Mouse (Mus musculus) right cerebral cortex, postnatal 25 days (tissue): ENCODE data around the gene Arcn1.

Source experiments
- DNase-seq: peaks from one replicate; pipeline ENCODE4 v3.0.0; 2022

Gene Arcn1

GRCm38 (mm10) chr9:44718937-44719631, 48.6 kb downstream of the Arcn1 start:
- no peak for DNase-seq

DNA sequence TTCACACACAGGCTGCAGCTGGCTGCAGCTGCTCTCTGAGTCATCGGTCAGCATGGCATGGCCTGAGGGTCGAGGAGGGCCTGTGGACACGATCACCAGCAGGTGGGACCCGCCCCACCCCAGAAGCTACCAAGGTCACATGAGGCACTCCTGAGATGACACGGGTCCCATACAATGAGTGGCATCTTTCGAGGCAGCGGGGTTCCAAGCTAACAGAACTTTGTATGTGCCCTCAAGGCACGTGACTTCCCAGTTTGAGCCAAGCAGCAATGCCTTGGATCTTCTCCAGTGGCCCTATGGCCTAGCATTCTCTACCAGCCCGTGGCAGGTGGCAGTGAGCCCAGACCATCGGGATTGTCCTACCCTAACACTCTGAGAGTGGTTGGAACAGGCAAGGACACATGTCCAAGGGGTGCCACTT, 49.8 kb downstream of the Arcn1 start:
- DNase-seq, result no peak

DNA sequence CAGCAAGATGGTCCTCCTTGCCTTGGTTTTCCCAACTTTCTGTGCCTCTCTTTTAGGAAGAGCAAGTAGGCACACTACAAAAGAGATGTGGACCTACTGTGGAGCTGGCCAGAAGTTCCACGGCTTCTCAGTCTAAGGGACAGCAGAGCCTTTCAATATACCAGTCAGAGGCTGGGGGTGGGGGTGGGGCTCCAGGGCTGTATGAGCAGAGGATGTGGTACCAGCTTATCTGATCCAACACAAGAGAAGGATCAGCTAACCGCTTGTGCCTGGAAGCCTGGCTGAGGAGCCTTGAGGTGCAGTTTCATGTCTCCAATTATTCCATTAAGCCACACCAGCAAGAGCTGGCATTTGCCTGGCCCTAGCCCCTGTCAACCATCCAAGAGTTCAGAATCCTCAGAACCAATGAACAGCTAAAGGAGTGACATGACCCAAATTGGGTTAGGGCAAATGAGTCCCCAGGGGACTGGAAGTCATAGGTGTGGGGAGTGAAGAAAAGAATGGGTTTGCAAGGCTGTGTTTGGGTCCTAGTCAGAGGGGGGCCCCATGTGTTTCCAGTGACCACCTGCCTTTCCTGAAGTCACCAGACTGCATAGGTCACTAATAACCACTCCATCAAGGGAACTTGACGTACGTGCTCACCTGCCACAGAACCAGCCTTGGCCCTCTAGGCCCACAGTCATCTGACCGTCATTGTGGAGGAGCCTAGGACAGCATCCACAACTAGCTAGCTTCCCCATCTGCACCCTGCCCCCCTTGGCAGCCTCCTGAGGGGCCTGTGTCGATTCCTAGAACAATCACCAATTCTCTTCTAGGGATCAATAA, 50.4 kb downstream of the Arcn1 start:
- no peak for DNase-seq

DNA sequence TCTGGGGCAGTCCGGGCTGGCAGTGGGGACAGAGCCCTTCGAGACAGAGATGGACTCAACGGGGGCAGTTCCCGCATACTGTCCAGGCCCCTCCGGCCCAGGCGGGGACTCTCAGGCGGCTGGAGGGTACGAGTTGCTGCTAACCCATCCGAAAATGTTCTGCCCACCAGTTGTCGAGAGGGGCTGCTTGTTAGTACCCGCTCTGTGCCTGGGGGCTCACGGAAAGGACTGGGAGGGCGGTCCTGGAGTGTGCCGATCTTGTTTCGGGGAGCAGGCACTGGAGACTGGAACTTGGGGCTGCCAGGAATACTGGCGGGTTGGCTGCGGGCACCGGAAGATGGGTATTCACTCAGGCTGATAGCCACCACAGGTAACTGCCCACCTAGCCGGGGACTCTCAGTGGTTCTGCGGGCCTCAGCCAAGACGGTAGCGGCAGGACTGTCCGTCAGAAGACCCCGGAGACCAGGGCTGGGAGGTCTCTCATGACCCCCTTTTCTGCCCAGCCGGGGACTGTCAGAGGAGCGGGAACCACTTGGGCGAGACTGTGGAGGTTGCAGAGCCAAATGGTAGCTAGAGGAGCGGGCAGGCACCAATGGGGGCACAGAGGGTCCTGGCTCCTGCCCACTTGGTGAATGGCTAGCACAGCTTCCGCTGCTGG, 51.8 kb downstream of the Arcn1 start:
- no peak for DNase-seq

GRCm38 (mm10) chr9:44715109-44715508, 52.5 kb downstream of the Arcn1 start:
- no peak for DNase-seq

DNA sequence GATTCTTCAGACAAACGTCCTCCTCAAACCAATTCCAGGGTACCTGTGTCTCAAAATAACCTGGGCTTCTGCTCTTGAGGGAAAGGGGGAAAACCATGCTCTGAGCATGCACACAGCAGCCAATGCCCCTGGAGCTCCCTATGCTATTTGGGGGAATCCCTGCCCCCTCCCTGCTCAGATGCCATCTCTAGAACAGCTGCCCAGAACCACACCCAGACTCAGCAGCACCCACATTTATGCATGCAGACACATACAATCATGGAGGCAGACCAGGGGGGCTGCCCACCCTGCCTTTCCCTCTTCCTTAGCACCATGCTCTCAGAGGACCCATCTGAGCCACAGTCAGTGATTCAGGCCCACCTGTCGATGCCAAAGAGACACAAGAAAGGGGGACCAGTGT, 54.1 kb downstream of the Arcn1 start:
- no peak for DNase-seq

DNA sequence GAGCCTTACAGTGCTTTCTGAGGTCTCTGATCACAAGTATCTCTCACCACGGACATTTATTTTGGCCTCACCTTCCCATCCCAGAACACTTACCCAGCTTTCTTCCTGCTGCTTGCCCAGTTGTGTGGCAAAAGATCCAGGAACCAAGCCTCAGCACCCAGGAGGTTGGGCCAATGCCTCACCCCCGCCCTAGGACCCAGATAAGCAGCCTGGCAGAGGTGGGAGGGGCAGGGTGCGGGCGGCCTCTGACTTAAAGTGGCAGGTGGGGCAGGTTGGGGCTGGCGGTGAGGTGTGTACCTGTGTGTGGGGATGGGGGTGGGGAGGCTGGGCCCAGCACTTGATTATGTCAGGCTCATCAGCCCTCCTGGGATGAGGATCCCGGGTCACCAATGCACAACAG, 54.6 kb downstream of the Arcn1 start:
- DNase-seq, result no peak

- no peak for DNase-seq
Observed at GRCm38 (mm10) chr9:44711602-44712001, 56.0 kb downstream of the Arcn1 start.

- no peak for DNase-seq
Observed at GRCm38 (mm10) chr9:44710213-44710612, 57.4 kb downstream of the Arcn1 start.

- no peak for DNase-seq
Observed at GRCm38 (mm10) chr9:44709600-44709999, 58.0 kb downstream of the Arcn1 start.

DNA sequence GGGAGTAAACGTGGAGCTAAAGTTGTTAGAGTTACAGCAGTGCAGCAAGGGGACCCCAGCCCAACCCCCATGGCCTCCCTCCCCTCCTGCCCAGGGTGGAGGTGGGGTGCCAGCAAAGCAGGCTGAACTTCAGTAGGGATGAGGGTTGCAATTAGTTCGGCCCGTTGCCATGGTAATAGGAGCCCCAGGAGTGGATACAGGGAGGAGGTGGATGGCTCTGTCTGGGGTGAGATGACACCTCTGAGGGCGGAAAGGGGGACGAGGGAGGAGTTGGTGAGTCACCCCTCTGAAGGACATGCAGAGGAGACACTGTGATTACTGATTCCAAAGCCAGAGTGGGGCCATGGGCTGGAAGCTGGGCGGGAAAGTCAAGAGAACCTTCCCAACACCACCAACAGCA, 58.7 kb downstream of the Arcn1 start:
- DNase-seq, result no peak

DNA sequence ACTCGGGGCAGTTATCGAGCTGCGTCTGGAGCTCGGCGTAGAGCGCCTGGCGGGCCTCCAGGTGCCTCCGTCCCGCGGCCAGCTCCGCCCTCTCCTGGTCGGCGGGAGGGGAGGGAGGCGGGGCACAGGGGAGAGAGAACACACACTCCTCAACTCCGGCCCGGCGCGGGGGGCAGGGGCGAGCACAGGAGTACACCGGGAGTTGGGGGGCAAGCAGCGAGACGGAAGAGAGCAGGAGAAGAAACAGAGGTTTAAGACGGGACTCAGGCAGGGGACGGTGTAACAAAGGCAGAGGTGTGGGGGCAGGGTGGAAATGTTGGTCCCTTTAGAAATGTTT, 59.2 kb downstream of the Arcn1 start:
- DNase-seq, result no peak

GRCm38 (mm10) chr9:44707749-44708428, 59.8 kb downstream of the Arcn1 start:
- DNase-seq, result no peak

DNA sequence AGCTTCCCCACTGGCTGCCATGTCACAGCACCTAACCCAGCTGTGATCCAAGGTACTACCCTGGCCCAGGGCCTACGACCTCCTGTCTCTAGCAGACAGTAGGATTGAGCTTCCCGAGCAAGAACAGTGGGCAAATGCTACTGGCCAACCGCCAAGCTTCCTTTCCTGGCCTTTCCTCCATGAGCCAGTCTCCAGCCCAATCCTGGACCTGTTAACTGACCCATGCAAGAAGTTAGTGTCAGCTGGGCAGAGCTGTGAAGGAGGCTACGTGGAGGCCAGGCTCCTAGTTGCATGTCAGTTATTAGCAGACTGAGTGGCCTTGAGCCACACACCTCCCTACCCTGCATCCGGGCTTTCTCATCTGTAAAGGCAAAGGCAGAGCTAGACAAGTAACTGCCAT, 67.9 kb downstream of the Arcn1 start:
- DNase-seq, result no peak

DNA sequence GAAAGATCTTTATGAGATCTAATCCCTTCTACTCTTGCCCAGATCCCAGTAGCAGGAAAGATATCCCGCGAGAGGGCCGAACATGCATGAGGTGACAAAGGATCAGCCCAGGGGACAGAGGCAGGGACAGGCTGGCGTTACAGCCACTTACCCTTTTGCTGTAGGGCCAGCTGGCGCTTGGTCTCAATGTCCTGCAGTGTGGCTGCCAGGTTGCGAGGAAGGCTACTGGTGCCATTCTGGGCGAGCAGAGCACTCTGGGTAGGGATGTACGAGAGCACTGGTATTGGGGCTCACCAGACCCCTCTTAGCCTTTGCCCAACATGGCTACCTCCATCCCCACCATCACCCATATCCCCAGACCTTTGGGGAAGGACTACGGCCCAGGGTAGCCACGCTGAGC, 68.4 kb downstream of the Arcn1 start:
- DNase-seq, result no peak

DNA sequence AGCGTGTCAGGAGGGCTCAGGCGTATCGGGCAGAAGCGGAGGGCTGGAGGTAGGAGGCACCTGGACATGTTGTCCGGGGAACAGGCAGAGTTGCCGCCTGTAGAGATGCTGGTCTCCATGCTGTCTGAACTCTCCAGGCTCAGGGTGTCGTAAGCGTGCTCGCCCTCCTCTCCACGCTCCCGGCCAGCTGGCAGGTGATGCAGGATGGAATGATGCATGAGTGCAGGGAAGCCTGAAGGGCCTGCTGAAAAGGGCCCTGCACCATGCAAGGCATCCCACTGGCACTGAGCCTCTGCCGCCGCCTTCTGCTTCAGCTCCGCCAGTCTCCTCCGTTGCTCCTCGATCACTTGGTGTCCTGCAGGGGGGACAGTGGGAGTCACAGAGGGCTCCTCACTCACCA, 69.8 kb downstream of the Arcn1 start:
- no peak for DNase-seq

DNA sequence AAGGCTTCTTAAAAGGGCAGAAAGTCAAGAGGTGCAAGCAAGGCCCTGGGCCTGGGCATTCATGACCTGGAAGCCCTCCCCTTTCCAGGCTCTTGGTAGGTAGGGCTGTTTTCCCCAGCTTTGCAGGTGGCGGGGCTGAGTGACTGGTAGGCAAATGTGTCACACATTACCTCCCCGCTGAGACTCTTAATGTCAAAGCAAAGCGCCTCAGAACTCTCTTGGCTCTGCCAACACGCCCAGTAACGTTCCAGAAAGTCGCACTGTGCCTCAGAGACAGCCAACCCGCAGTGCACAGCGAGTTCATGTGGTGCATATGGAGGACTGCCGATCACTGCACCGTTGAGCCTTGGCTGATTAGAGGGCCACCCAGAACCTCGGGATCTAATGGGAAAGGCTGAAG, 74.6 kb downstream of the Arcn1 start:
- no peak for DNase-seq

DNA sequence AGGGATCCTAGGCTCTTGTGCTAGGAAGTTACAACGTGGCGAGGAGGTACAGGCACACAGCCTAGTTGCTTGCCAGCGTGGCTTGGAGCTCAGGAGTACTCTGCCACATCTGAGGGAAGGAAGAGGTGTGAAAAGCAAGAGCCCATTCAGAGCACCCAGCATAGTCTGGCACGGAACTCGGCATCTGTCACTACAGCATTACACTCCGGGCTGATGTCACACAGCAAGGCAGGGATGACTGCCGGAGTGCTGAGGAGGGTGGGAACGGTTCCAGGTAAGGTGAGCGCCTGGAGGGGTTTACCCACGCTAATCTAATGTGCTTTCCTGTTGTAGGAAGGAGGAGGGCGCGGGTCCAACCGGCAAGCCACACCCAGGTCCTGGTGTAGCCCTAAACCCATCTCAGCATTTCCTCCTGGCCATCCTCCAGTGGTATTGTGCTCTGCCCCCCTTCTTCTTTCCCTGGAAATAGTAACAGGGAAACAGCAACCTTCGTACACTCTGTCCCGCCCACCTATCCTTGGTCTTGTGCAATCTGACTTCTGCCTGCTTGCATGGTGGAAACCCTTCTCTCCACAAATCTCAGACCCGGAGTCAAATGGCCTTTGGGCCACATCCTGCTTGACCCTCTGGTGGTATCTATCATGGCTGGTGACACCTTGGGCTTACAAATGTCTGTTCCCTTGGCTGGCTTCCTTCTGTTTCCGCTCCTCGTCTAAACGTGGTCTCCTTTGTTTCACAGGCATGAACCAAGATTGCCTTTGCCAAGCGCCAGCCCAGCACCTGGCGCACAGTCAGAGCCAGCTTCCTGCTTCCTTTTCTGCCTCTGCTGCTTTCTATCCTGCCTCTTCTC, 75.7 kb downstream of the Arcn1 start:
- DNase-seq, result peak; percentile 80
